Mouse (Mus musculus) right cerebral cortex, postnatal 36 days (tissue): ENCODE data around the gene Slc7a4.
"Not testable (repeated sequence)": the region's sequence is repeated elsewhere in the genome, so short reads cannot be mapped to it uniquely, and the experiment has no call there.

Experiments used
- DNase-seq, 2 experiments: peaks; one replicate each; pipeline ENCODE4 v3.0.0; 2022; ENCODE audit warnings: low spot score in 2 of 2, mixed read lengths in 1 of 2

Gene Slc7a4

DNA sequence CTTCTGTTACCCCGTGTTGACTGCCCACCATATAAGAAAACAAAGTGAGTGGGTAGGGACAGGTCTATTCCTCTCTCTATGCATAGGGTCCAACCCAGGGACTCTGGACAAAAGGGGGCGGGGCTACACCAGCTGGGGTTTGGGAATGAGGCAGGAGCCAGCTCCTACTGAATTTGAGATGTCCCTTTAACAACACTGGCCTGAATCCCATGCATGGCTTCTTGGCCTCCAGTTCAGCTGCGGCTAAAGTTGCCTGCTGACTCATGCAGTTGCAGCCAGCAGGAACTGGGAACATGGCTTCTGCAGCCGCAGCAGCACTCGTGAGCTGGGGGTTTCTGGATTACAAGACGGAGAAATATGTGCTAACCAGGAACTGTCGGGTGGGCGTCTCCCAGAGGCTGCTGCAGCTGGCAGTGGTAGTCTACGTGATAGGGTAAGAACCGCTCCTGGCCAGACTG lies 21.2 kb downstream of the Slc7a4 start, which contains the start of gene P2rx6:
P2rx6 (plus strand) TSS at position 135 of the 458 bp plus-strand sequence.
- no peak for DNase-seq

- DNase-seq, result no peak
Measured at GRCm38 (mm10) chr16:17561128-17561750, 21.8 kb downstream of the Slc7a4 start, which contains the start of gene Lrrc74b. Gene Lrrc74b, minus strand, starts transcription at chr16:17561247.

DNA sequence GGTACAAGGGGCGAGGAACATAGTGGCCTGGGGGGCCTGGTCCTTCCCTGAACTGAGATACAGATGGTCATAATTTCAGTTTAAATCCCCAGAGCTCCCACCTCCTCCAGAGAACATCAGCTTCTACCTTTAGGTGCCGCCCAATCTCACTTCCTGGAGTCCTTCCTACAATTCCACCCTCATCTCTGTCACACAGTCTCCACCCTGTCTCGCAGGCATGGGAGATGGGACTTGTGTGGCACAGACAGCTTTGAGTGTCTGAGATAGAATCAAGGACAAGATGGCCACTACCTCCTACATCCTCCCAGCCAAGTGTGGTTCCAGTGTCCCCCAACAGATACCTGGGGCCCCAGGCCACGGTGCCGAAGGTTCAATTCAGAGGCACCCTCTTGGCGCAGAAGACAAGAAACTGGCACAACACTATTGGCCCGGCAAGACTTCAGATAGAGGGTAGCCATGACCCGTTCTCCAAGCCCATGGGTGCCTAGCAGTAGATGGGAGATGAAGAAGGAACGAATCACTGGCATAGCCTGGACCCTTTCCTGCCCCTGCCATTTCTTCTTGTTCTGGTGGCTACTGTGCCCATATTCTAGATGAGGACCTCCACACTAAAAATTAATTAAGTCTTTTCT lies 23.5 kb downstream of the Slc7a4 start:
- no peak for DNase-seq

GRCm38 (mm10) chr16:17558811-17559210 lies 24.2 kb downstream of the Slc7a4 start:
- no peak for DNase-seq

GRCm38 (mm10) chr16:17557947-17558480 lies 25.0 kb downstream of the Slc7a4 start:
- DNase-seq, result peak in 1 of 2 experiments; percentile 54

DNA sequence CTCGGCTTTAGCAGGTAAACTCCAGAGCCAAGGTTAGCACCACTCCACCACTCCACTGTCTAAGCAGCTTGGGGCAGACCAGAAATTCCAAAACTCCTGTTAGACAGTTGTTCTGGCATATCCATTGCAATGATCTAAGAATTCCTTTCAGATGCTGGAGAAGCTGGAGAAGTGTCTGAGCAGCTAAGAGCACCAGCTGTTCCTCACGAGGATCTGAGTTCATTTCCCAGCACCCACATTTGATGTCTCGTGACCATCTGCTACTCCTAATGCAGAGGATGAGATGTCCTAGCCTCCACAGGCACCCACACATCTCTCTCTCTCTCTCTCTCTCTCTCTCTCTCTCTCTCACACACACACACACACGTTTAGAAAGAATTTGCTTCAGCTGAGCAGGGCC lies 26.1 kb downstream of the Slc7a4 start:
- no peak for DNase-seq

DNA sequence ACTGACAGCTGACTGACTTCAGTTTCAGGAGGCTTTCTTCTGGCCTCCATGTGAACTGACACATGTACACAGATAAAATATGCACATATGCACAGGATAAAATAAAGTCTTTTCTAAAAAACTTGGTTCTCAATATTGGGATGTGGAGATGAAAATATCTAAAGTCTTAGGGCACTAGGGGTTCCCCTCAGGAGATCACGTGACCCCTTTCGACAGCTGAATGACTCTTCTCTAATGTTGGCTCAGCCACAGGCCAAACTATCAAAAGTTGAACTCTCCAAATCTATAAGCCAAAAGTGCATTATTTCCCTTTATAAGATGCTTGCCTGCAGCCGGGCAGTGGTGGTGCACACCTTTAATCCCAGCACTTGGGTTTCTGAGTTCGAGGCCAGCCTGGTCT lies 26.8 kb downstream of the Slc7a4 start:
- no peak for DNase-seq

- not testable (repeated sequence) for DNase-seq
Measured at GRCm38 (mm10) chr16:17554702-17555101, 28.3 kb downstream of the Slc7a4 start.

DNA sequence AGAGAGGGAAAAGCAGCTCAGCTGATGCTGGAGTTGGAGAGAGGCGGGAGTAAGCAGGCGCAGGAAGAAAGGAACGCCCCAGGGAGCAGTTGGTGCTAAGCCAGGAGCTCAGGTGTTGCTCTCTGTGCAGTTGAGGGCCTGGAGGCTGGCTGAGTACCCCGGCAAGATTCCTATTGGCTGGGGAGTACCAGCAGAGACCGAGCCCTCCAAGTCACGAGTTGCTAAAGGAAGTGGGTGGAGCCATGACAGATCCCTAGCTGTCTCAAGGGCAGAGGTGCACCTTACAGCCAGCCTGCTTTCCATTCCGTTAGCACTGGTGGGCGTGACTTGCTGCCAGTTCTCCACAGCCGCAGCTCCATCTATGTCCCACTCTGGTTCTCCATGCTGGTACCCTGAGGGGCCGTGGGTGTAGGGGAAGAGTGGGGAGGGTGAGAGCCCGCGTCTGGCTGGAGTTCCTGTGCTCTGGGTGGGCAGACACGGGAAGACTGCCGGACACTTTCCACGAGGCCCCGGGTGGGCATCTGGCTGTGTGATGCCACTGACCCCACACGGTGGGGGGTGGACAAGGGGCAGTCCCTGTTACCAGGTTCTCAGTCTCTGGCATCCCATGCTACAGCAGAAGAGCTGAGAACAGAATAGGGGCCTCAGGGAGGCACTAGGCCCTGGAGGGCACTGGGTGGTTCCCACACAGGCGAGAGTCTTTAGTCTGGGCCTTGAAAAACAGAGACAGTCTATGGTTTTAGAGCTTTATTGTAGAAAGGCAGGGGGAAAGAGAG lies 28.9 kb downstream of the Slc7a4 start:
- no peak for DNase-seq

DNA sequence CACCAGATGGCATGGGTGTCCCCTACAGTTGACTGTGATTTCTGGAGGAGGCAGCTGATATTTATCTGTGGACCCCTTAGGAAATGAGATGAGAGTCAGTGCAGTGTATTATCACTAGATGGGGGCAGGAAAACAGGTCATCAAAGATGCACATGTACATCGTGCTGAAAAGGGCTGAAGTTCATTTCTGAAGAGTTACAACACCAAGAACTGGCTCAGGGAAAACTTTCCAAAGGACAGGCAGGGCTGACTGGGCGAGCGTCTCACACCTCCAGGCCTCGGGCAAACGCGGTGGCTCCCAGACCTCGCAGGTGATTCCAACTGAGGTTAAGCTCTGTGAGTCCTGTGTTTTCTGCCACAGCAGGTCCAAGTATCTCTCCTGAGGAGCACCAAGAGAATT lies 30.2 kb downstream of the Slc7a4 start:
- no peak for DNase-seq

DNA sequence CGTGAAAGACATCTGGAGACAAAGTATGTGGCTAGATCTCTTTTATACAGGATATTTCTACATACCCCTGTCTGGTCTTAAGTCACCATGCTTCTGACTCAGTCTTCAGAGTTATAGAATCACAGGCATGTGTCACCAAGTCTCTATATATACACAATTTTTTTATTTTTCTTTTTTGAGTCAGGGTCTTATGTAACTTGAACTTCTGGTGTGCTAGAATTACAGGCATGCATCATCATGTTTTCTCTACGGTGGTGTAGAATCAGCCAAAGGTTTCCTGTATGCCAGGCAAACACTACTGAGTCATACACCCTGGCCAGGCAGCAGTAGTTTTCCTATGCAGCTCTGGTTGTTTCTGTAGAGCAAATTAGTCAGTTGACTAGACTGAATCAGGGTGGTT lies 40.4 kb downstream of the Slc7a4 start:
- DNase-seq, result no peak

DNA sequence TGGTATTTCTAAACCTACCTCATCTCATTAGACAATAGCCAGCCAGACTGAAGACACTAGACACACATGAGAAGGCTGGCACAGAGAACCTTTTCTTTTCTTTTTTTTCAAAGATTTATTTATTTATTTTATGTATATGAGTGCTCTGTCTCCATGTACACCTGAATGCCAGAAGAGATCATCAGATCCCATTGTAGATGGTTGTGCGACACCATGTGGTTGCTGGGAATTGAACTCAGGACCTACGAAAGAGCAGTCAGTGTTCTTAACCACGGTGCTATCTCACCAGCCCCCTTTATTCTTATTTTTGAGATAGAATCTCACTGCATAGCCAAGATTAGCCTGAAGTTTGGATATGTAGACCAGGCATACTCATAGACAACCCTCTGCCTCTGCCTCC lies 46.4 kb downstream of the Slc7a4 start:
- DNase-seq, result no peak

- no peak for DNase-seq
Measured at GRCm38 (mm10) chr16:17532676-17533329, 50.2 kb downstream of the Slc7a4 start.

DNA sequence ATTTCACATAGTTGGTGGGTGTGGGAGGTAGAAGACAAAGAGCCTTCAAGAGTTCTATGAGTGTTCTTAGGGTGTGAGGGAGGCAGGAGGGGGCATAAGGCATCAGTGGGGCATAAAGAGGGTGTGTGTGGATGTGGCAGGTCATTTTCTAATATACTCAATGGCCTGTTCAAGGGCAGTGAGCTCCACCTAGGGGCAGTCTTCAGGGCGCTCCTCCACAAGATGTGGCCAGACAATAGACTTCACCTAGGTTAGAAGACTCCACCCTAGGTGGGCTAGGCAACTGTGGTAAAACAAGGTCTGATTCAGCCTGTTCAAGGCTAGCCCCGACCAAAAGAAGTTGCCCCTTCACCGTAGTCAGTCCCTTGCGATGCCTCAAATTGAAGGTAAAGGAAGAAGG lies 50.7 kb downstream of the Slc7a4 start:
- DNase-seq, result no peak

DNA sequence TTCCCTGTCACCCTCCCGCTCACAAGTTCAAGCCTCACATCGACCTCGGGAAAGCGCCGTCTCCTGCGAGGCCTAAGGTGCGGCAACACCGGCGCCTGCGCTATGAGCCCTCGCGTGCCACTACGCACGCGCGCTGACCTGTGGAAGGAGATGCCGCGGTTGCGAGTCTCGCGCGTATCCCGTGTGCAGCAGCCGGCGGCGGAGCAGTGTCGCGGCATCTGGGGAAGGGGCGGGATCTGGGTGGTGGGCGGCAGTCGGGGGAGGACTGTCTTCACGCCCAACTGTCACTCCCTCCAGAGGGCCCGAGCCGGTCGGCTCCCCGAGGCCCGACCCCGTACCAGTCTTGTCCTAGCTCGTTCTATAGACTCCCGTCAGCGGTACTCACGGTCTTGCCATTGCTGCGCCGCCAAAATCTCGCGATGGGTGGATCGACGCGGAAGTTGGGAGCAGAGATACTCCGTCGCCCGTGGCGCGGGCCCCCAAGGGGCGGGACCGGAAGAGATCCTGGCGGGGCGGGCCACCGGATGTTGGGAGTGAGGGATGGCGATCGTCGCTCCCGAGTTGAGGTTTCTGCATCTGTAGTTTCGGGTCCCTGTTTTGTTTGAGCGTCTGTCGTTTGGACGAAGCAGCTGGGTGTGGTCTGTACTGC lies 52.2 kb downstream of the Slc7a4 start, which contains the start of gene Thap7:
Thap7 (minus strand) TSS at position 497 of the 649 bp plus-strand sequence.
- peak; percentile 93 to 94 for DNase-seq

DNA sequence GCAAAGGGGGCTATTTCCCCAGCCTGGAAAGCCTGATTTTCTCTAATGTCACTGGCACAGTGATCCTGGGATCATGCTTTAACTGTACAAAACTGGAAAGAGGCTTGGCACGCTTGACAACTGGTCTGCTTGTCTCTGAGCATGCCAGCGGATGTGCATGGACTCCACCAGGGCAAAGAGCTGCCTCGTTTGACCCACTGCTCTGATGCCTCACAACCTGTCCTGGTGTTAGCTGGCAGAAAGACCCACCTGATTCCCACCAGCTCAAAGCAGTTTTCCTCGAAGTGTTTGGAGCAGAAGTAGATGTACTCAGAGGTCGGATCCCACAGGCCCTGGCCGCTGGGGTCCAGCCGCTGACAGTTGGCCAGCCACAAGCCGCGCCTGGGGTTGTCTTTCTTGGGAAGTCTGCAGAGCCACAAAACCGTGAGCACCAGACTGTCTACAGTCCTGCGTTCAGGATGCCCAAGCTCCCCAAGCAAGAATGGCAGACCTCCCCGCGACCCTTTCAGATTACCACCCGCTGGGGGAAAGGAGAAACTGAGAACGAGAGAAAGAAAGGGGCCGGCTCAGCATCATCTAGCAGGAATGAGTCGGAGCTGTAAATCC lies 52.9 kb downstream of the Slc7a4 start:
- no peak for DNase-seq

DNA sequence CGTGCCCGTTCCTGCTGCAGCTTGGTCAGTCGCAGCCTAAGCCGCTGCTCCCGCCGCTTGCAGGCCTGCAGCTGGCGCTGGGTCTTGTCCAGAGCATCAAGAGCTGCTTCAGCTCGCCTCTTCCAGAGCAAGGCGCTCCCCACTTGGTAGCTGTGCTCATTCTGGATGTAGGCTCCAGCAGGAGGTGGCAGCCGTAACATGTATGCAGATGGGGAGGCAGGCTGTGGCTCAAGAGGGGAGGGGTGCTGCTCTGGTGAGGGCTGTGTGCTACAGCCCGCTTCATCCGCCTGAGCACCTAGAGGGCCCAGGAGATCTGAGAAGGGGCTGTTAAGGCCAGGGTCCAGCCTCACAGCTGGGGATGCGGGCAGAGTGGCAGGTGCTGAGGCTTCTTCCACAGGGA lies 54.7 kb downstream of the Slc7a4 start:
- no peak for DNase-seq

DNA sequence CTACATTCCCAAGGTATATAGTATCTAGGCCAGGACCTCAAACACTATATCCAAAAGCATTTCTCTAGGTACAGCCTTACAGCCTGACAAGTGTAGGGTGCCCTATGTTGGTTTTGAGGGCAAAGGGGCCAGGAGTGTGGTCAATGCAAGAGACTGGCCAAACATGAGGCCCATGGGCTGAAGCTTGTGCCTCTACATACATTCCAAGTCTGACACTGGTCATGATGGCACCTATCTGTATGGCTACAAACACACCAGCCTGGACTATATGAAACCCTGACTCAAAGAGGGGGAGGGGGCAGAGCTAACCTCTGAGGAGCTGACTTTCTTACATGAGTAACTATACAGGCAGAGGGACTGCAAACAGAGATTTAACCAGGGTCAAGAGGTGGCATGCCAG lies 55.4 kb downstream of the Slc7a4 start:
- no peak for DNase-seq

- no peak for DNase-seq
Measured at GRCm38 (mm10) chr16:17526223-17526622, 56.8 kb downstream of the Slc7a4 start.

DNA sequence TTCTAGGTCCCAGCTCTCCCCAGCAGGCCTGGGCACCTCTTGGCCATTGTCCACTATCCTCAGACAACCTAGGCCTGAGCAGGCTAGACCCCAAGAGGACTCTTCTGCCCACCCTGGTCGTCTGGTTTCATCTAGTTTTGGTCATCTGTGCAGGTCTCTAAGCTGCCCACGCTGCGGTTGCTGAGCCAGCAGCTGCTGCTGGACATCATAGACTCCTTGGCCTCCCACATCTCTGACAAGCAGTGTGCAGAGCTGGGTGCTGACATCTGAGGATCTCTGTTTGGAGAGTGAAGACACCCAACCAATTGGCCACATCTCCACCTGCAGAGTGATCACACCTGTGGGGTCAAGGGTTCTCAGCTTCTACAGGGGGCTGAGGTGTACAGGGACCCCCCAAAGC lies 57.5 kb downstream of the Slc7a4 start:
- no peak for DNase-seq

DNA sequence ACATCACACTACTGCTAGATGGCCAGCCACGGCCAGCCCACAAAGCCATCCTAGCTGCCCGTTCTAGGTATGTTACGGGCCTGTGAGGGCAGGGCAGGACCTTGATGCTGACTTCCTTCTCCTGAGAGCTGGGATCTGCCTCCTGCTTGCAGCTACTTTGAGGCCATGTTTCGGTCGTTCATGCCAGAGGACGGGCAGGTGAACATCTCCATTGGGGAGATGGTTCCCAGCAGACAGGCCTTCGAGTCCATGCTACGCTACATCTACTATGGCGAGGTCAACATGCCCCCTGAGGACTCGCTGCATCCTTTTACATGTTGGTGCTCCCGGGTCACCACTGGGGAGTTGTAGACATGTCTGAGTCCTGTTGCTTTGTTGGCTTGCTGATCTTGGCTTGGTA lies 58.9 kb downstream of the Slc7a4 start:
- DNase-seq, result no peak
